Mouse (Mus musculus): ENCODE data around the gene Kcnab2.
A peak's percentile ranks its signal among the peaks of the same experiment; 100 is the strongest.

The Kcnab2 gene

DNA sequence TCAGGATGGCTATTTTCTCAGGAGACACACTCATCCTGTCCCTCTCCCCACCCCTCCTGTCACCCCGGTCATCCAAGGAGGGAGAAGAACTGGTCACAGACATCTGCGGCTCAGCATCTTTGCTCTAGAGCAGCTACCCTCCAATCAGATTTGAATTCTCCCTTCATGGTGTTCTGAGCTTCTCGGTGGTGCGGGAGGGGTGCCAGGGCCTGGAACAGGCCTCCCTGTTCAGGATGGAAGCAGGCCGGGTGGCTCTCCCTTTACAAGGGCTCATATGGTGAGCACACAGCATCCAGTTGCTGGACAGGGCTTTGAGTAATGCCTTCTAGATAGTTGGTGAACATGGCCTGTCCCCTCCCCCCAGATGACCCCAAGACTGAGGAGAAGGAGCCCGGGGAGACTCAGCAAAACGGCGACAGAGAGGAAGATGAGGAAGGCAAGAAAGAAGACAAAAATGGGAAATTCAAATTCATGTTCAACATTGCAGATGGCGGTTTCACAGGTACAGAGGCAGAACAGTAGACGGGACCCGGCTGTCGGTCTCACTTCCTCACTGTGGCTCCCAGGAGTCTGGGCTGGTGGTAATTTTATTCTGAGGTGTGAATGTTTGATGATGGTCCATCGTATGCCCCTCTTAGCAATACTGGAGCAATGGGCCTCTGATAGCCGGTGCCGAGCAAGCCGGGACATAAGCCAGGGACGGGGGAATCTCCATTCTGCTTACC, 95.0 kb downstream of the Kcnab2 start:
- no peak for DNase-seq

DNA sequence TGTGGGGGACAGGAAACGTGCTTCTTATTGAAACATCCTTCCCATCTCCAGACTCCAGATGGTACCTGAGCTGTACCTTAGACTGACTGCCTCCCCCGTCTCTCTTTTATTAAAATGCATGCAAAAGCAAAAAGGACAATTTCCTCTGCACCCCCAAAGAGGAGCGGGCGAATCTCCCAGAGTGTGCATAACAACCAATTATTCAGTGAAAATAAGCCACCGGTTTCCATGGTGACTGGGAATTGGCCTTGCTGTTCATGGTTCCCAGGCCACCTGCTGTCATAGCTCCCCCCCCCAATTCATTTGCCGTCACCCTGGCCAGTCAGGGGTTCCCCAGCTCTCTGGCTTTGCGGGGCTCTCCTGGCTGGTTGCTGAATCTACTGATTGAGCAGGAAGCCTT, 112.4 kb downstream of the Kcnab2 start:
- no peak for DNase-seq

DNA sequence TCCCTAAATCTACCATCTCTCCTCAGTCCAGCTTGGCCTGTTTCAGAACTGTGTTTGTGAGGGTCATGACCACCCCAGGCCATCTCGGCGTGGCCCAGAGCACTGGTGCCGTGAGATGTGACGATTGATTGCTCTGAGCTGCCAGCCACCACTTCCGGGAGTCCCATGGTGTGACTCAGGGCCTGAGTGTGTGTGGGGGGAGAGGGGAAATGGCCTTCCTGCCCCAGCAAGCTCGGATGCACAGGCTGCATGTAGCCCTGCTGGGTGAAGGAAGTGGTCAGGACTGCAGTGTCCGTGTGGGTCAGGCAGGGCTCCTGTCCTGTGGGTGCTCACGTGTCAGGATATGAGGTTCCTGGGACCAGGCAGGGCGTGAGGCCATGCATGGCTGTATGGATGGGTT, 115.5 kb downstream of the Kcnab2 start:
- no peak for DNase-seq

DNA sequence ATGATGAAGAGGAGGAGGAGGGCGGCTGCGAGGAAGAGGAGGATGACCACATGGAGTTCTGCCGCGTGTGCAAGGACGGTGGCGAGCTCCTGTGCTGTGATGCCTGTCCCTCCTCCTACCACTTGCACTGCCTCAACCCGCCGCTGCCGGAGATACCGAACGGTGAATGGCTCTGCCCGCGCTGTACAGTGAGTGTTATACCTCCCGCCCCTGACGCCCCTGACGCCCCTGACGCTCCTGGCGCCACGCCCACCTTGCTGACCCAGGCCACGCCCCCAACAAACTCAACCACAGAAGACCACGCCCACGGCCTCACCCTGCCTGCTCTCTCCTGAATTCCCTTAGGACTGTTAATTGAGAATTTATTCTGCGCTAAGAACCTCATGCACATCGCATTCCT, 116.8 kb downstream of the Kcnab2 start:
- DNase-seq = no peak

DNA sequence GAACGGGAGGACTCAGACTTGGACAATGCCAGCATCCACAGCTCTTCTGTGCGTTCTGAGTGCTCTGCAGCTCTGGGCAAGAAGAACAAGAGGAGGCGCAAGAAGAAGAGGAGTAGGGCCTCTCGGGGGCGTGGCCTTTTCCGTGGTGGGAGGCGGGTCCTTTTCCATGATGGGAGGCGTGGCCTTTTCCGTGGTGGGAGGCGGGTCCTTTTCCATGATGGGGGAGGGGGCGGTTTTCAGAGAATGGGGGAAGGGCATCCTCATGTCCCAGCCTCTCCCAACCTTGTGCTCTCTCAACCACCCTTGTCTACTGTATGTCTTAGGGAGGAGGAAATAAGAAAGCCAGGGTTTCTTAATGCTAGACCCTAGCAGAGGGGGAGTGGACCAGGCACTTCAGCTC, 118.0 kb downstream of the Kcnab2 start:
- DNase-seq = no peak

DNA sequence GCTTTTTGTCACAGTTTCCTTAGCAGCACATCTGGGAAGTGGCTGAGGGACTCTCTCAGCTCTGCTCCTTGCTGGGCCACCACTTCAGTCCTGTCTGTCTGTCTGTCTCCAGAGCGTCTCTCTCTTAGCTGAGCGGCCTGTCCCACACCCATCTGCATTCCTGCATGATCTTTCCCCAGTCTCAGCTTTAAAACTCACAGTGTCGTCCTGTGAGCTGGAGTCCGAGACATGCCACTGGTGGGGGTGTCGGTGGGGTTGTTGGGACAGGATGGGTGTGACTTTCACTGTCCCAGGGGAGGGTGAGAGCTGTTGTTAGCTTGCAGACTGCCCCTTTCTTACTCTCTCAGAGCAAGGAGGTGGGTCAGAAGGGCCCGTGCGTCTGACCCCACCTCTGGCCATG, 122.0 kb downstream of the Kcnab2 start:
- DNase-seq = no peak

DNA sequence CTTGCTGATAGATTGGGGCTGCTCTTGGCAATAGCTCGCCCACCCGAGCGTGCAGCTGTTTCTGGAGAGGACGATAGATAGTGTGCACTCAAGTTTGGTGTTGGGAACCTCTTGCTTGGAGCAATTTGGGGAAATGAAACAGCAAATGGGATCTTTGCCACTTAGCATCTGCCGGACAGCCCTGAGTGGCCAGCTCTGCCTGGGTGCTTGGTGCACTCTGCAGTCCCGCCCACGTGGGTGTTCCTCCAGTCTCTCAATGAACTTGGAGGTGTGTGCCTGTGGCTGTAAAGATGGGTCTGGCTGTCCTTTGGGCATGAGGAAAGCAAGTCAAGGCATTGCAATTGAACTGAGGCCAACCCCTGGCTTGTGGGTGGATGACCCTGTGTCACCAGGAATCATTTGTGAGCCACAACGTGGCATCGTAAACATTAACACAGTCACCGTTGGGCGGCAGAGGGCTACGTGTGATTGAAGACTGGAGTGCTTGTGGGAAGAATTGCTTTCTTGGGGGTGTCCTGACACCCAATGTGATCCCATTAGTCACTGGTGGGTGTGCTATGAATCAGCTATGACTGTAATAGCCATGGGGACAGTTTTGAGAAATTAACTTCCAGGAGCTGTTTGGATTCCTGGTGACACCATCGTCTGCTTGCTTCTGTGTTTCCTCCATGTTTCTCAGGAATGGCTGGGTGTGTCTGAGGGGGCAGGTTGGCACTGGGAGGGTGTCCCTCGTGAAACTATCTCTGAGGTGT, 123.6 kb downstream of the Kcnab2 start:
- DNase-seq = no peak

DNA sequence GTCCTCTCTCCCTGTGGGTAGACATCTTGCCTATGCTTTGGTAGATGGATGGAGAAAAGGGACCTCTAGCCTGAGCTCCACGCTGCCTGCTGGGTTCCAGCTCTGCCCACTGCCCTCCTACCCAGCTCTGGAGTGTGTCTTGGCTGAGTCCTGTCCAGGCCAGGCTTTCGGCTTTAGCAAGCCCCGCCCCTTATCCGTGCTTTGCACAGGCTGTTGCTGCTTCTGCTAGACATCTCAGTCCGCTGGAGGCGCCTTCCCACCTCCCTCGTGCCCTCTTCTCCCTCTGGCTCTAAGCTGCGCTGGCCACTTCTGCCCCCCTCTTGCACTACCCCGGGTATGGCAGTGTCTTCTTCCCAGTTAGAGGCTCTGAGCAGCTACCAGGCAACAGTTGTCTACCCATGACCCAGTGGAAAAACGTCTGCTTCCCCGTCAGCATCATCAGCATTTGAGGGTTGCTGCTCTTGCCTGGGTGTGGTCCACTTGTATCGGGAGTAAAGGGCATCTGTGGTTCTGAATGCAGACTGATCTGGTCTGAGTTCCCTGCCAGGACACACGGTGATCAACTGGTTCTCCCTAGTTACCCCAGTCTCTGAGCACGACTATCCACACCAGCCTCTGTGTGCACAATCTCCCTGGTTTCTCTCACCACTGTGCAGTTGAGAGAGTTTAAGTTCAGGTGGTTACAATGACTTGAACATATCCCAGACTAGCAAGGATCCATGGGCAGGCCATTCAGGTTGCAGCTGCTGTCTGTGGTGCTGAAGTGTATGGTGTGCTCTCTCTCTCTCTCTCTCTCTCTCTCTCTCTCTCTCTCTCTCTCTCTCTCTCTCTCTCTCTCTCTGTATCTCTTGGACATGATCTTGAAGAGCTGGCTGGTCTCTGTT, 126.0 kb downstream of the Kcnab2 start:
- peak; percentile 52 for DNase-seq

DNA sequence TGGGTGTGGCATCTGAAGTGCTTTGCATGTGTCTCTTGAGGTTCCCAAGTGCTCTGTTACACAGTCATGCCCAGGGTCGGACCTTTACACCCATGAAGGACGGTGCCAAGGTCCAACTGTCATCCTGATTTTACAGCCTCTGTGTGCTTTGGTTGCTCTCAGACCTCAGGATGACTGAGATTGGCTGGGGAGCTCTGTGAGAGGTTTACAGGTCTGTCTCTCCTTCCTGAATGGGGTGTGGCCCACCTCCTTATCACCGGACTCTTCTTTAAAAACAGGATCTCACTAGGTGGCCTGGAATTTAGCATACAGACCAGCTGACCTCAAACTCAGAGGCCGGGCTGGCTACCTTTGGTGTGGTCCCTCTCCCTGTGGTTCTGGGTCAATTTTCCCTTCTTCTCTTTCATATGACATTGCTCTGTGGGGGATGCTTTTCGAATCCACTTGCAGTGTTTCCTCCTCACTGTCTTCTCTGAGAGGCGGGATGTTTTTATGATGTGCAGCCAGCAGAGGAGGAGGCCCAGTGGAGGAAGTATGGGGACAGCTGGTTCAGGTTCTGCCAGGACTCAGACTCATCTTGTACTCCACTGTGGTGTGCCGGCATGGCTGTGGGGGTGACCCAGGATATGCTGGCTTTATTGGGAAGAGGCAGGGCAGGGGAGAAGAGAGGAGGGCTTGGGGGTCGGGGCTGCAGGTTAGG, 126.8 kb downstream of the Kcnab2 start:
- peak; percentile 76 for DNase-seq

DNA sequence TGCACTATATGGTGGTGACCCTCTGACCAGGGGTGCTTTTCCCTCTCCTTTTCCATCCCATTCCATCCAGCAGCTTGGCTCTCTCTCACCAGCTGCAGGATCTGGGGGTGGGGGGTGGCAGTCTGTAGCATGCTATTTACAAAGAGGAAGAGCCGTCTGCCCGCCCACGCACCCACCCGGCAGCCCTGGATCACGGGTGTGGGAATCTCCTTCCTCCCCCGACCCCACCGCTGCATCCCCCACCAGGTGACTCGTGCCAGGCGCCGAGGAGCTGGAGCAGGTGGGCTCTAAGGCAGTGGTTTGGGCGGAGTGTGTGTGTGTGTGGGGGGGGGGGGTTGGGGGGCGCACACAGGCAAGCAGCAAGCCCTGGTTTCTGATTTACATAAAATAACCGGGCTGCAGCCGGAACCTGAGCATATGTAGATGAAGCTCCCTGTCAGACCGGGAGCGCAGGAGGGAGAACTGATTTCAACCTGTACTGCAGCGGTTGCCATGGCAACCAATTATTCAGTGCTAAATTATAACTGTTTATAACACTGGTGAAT, 127.8 kb downstream of the Kcnab2 start:
- DNase-seq = peak; percentile 89

DNA sequence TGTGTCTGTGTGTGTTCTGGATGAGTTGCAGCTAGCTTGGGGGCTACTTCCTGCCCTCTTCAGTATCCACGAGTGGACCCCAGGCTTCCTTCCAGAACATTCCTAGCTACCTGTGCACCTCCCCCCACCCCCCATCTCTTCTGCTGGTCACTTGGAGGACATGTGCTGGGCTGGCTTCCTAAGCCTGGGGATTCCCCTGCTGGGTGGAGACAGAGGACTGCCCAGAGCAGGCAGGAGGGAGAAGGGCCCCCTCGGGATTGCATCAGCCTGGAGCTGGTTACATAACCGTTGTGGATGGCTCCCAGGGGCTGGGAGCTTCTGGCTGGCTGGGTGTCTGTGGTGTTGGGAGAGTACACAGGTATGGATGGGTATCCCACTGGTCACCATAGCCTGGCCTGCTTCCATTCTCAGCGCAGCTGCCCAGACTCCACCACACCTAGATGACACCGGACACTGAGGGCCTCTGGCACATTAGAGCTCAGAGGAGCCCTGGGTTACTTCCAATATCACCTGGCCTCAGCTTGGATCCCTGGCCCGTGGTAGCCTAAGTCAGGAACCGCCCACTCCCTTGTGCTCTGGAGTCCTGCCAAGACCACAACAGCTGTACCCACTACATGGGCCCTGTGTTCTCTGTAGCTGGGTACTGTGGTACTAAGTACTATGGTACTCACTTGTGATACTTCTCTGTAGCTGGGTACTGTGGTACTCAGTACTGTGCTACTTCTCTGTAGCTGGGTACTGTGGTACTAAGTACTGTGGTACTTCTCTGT, 132.4 kb downstream of the Kcnab2 start:
- DNase-seq = peak; percentile 77

DNA sequence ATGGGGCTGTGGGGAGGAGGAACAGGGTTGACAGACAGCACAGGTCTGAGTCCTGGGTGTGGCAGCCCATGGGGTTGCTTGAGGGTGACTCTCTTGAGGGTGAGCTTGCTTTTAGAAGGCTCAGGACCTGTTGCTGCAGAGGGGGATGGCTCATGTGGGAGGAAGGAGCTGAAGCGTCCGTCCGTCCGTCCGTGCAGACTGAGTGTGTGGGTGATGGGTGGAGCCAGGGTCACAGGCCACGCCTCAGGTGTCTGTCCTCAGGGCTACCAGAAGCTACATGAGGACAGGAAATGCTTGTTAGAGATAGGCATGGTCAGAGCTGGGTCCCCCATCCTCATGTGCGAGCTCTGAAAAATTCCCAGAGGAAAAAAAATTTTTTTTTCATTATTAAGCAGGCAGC, 133.0 kb downstream of the Kcnab2 start:
- DNase-seq = no peak

DNA sequence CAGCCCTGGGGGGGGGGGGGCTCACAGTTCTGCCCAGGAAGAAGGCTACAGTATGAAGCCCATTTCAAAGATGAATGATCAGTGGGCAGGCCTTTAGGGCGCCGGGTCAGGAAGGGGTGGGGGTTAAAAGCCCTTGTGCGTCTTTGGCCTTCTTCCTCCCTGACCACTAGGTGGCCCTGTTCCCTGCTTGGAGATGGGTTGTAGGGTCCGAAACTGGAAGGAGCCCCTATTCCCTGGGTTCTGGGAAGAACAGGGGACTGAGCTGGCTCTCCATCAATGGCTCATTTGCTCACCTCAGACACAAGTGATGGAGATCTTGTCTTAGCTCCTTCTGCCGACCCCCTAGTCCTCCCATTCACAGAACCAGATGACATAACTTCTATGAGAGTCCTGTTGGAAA, 134.4 kb downstream of the Kcnab2 start:
- DNase-seq = no peak
